Mouse (Mus musculus) cerebellum, adult 8-10 months (tissue): ENCODE results near the gene Rassf3.
A peak's percentile ranks its signal among the peaks of the same experiment; 100 is the strongest.

ENCODE experiments used
- DNase-seq: peaks from one replicate; pipeline ENCODE4 v3.0.0; 2022

Rassf3 gene

DNA sequence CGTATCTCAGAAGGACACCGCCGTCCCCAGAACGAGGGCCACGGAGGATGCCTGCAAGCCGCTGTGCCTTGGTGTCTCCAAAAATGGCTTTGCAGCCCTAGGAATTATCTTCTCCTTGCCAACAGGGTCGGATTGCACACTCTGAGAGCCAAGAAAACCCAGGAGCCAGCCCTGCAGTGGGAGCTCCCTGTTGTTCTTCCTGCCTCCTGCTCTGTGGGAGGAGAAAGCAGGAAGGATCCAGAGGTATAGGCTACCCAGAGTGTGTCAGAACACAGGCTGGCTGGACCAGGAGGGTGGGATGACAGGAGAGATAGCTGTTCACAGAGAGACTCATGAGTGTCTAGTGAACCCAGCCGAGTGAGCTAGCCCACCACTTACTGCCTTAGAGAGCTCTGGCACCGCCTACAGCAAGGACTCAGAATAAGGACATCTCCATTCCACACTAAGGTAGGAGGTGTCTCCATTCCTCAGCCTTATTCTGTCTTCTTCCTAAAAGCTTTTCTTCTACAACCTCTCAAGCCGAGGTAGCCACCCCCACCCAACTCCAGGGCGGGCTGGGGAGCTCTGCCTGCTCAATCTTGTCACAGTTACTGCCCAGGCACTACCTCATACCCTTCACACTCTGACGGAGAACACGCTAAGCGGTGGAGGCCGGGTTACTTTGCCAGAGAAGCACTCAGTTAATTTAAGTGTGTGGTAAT, 48.0 kb downstream of the Rassf3 start:
- DNase-seq, result no peak

DNA sequence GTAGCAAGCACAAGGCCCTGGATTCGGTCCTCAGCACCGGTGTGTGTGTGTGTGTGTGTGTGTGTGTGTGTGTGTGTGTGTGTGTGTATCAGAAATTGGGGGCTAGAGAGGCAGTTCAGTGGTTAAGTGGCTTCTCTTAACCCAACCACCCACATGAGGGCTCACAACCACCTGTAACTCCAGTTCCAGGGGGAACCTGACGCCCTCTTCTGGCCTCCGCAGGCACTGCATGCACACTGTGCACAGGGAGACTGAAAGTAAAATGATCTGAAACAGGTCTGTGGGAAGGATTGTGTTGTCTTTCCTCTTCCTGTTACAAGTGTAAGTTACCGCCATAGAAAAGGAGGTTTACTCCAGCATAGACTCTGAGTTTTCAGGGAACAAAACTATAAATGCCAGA, 49.0 kb downstream of the Rassf3 start:
- no peak for DNase-seq

GRCm38 (mm10) chr10:121426458-121427070, 49.6 kb downstream of the Rassf3 start:
- no peak for DNase-seq

GRCm38 (mm10) chr10:121425506-121426025, 50.6 kb downstream of the Rassf3 start:
- no peak for DNase-seq

DNA sequence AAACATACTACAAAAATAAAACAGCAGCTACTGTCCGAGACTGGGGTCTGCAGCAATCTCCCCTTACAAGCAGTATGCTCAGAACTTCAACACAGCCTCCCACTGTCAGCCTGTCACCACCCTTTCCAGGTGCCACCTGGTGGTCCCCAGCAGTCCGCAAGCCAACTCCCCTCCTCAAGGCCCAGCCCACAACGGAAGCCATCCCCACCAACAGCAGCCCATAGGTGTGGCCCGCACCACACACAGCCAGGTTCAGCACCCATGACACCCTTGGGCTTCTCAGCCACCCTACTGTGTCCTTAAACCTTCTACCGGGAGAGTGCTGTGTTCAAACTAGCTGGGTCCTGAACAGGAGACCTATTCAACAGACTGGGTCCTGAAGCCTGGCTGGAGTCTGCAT, 51.1 kb downstream of the Rassf3 start:
- DNase-seq, result no peak

GRCm38 (mm10) chr10:121424455-121424854, 51.7 kb downstream of the Rassf3 start:
- DNase-seq, result no peak

DNA sequence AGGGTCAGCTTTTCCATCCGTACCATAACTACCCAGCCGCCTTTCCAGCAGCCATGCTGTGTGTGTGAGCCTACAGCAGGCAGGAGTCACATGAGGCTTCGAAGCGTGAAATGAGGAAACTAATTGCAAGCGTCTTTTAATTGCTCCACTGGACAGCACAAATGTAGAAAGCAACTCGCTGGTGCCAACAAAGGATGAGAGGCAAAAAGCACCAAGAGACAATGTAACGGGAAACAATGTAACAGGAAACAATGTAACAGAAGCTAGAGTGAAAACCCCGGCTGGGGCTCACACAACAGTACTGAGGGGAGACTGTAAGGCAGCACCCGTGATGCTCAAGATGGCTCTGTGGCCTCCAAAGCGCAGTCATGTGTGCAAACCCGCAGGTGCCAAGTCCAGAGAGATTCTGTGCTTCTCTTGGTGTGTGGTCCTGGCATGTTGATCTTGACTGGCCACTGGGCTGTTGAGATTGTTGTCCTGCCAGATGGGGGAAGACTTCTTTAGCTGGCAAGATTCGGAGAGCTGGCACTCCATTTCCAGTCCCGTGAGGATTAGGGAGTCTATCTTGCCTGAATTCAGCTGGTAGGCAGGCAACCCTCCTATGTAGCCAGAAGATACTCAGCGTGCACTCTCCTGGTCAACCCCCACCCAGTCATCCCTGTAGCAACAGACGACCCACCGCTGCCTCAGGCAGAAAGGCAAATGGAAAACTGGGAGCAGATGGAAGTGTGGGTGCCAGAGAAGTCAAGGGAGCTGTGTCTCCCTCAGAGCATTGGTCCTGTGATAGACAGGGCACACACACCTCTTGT, 52.4 kb downstream of the Rassf3 start:
- DNase-seq, result no peak

DNA sequence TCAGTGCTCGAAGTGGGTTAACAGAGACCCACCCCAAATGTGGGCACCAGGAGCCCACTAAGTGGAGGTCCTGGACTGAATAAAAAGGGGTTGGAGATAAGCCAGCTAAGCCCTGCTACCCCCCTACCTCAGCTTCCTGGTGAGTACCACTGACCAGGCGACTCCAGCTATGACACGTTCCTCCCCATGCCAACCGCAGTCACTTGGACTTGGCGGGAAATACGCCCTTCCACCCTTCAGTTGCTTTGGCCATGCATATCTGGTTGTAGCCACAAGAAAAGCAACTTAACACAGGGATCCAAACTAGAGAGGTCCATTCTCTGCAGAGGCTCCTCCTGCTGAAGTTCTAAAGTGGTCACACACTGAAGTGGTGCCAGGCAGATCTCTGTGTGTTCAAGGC, 53.9 kb downstream of the Rassf3 start:
- DNase-seq, result no peak

DNA sequence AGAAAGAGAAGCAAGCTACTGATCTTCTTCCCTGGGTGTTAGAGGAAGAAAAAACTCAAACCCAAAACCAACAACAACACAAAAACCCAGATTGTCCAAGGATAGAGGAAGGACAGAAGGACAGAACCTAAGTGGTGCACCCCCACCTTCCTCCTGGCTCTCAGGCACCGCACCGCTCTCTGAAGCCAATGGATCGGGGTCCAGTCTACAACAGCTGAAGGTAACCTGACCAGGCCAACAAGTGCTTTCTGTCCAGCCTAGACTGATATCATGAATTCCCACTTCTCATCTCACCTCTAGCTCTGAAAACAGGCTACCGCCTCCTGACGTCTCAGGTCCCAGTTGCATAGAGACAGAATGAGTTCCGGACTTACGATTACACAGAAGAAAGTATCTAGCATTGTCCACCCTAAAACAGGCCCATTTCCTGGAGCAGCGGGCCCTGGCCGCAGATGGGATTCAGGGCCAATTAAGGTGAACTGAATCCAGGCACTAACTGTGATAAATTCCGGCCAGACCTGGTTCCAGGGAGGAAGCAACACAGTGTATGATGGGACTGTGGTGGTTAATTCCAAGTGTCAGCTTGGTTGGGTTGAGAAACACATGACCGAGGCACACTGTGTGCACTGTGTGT, 54.4 kb downstream of the Rassf3 start:
- DNase-seq, result no peak

GRCm38 (mm10) chr10:121421023-121421422, 55.1 kb downstream of the Rassf3 start:
- no peak for DNase-seq

DNA sequence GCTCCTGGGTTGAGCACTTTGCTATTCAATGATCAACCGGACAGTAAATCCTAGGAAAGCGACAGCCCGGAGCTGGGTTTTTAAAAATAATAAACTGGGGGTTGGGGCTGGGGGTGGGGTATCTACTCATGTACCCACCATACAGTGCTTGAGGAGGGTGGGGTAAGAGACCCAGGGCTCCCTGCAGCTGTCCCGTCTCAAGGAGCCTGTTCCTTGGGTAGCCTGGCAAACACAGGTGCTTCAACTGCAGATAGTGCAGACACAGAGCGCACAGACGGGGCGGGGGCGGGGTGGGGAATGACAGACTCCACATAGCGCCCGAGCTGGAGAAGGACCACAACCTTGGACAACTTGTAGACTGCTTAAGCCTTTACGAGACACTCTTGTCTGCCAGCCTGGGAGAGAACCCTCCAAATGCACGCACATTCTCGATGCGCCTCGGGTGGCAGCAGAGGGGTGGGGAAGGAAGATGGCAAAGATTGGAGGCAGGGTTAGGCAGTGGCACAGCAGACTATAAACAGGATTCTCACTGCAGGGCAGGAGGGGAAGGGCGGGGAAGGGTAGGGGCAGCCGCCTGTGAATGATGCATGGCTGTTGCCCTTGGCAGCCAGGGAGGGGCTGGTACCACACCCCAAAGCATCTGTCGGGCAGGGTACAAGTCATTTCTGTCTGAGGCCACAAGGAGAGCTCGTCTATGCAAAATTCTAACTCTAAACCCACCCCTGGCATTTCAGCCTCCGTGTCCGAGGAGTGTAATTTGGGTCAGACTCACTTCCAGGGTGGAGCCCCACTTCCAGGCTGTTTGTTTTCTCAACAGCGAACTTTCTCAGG, 56.3 kb downstream of the Rassf3 start:
- DNase-seq, result no peak

DNA sequence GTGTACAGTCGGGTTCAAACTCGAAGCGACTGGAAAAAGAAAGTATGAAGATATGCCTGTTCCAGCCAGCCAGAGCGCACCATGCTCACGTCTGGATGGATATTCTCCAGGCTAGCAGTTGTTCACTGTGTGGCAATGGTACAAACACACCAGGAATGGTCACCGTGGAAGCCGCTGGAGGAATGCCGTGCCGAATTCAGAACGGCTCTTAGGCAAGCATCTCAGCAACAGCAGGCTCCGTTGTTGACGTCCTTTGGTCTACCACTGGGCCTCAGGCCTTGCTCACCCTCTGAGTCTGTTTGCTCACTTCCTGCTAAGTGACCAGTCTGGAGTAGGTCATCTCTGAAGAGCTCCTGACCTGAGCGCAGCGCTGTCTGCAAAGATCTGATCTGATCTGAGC, 57.3 kb downstream of the Rassf3 start:
- DNase-seq, result no peak

DNA sequence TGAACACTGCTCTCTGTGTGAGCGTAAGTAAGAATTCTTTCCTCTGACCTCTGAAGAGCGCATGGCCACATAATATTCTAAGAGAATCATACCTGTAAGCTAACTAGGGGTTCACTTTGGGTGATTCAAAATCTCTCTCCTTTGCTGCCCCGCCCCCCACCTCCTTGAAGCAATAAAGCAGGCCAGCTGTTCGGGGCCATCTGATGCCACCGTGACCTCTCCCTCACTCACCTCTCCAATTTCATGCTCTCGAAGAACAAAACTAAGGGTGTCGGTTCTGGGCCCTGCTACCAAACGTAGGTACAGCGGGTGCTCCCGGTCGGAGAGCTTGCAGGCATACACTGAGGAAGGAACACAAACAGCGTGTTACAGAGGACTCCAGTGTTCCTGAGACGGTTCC, 62.0 kb downstream of the Rassf3 start:
- DNase-seq, result no peak

DNA sequence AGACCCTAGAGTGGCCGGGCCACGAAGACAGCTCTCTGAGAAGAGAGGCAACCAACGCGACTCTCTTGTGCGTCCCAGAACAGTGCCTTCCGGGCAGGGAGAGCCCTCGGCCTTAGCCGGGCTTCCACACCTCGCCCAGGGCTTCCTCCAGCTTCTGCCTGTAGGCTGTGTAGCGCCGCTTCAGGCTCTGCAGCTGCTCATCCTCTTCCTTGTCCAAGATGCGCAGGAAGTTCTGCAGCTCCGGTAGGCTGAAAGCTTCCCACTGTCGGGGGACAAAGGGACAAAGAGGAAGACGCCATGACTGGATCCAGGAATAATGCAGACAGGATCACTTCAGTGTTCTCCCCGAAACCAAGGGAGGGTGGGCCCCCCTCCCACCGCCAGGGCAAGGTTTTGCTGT, 63.3 kb downstream of the Rassf3 start:
- DNase-seq, result no peak

DNA sequence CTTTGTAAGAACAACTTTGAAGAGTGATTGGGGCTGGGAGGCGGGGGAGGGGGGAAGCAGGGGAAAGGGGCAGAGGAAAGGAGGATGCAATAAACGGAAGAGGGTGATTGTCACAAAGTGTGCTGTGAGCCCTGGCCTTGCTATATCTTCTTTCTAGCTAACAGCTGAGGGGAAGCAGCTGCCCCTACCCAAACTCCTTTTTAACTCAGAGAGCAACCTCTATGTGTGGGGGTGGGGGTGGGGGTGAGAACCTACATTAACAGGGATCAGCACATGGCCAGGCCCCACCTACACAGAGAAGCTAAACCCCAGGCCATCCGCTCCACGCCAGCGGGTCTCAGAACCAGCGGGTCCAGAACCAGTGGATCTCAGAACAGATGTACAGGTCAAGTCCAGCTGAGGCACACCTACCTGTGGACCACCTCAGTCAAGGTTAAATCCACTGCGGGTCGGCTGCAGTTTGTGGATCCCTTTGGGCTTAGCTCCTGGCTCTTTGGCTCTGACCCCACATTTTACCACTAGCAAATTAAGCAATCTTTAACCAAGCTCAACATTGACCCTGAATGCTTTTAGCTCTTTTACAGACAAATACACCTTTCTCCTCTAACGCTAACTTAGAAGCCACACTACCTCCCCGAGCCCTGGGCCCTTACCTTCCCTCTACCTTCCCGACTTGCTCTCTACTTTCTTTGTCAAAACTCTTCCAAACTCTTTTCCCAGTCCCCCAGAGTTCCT, 64.3 kb downstream of the Rassf3 start:
- no peak for DNase-seq

DNA sequence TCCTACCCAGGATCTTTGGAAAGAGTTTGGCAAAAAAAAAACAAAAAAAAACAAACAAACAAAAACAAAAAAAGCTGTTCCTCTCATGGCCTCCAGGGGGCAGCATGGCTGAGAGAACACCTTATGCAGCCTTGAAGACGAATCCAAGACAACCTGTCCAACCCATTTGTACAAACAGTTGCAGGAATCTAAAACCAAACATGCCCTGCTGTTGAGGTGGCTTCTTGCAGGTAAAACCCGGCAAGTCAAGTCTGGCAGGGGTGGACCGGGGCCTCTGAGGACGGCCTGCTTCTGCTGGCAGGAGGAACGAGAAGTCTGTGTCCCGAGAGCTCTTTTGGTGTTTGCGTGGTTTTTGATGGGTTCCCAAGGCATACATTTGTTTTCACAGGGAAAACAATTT, 66.4 kb downstream of the Rassf3 start:
- peak; percentile 50 for DNase-seq

- DNase-seq, result no peak
These were observed 72.2 kb downstream of the Rassf3 start for GRCm38 (mm10) chr10:121403946-121404345.

- no peak for DNase-seq
These were observed 73.0 kb downstream of the Rassf3 start for GRCm38 (mm10) chr10:121403104-121403503.

- no peak for DNase-seq
These were observed 75.1 kb downstream of the Rassf3 start for GRCm38 (mm10) chr10:121401005-121401404.

- no peak for DNase-seq
These were observed 77.5 kb downstream of the Rassf3 start for GRCm38 (mm10) chr10:121398599-121398998.

DNA sequence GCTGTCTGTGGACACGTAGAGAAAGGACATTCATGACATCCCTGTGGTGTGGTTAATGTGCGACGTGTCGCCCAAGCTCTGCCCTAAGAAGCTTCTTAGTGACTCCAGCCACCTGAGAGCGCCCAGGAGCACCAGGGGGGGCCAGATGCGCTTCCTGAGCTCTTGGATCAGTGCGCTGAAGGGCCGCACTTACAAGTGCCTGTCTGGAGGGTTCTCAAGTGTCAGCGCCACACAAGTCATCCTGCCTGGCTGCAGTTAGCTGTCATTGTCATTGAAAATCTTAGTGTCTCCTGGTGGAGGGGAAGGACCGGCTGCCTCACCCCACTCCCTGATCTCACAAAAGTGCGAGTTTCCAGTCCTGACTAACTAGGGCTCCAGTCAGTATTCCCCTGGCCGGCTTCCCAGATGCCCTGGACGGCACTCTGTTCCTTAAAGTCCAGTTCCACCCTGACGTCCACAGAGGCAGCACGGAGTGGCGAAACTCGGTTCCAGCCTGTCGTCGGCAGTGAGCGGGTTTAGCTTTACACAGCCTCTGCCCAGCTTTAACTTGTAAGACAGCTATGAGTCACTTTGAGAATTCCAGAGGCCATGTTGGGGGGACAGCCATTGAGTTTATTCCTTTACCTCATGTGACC, 80.5 kb downstream of the Rassf3 start:
- DNase-seq, result no peak
